Mouse (Mus musculus) erythroblast, embryonic 14.5 days (primary cell): ENCODE measurements around the gene Ak4. TPM values are rescaled to one million over a fixed set of nuclear protein-coding genes. Genes with fewer than 3 reads are reported as not detected.

ENCODE experiments used
- H3K27me3 ChIP-seq: 2 replicates; pipeline ENCODE4 v1.6.1; 2012; ENCODE audit warnings: inconsistent platforms; ENCODE audit not compliant: control insufficient read depth
- H3K36me3 ChIP-seq: 2 replicates; pipeline ENCODE4 v1.6.1; 2012; ENCODE audit warnings: mild to moderate bottlenecking, inconsistent platforms; ENCODE audit not compliant: control insufficient read depth
- H3K4me1 ChIP-seq: 2 replicates; pipeline ENCODE4 v1.6.1; 2012; ENCODE audit warnings: inconsistent platforms; ENCODE audit not compliant: control insufficient read depth
- H3K4me3 ChIP-seq: replicated peaks from 2 replicates; pipeline ENCODE3; 2012; ENCODE audit warnings: moderate library complexity, mild to moderate bottlenecking, inconsistent platforms
- H3K9me3 ChIP-seq: 2 replicates; pipeline ENCODE4 v1.6.1; 2012; ENCODE audit warnings: low read length, inconsistent platforms, mixed read lengths; ENCODE audit not compliant: control insufficient read depth
- GATA1 ChIP-seq: IDR thresholded peaks from 2 replicates; pipeline ENCODE4 v1.6.1; 2012; ENCODE audit warnings: low read length, inconsistent platforms, mixed read lengths
- TAL1 ChIP-seq: IDR thresholded peaks from 3 replicates; pipeline ENCODE4 v1.6.1; 2012; ENCODE audit warnings: low read length, inconsistent platforms, mixed read lengths
- polyA plus RNA-seq: library from polyadenylated mRNA; stranded (reverse); fragments of >175 nt; gene quantifications from 2 replicates; pipeline ENCODE4 v1.2.3, GENCODE M21; 2012

Ak4 gene
- polyA plus RNA-seq, 1 experiment, result 0.16 TPM

DNA sequence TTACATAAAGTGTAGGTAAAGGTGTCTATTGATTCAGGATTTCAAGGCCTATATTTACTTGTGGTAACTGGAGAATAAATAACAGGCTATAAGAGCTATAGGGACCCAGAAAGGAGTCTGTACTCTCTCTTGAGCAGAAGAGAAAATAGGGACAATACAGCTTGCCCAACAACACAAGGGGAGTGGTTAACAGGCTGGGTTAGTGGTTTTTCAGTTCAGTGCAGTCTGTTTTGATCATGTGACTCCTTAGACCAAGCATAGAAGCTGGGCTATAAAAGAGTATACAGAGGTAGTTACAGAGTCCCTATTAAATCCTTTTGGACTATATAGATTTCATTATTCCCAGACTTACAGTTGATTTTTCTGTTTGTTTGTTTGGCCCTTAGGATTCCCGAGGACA lies 41.0 kb downstream of the Ak4 start:
- Histone ChIP-seq H3K36me3 (no peaks in the 10 kb centered on the region), H3K9me3 (no peaks in the 10 kb centered on the region), H3K4me1 (no peaks in the 10 kb centered on the region), H3K4me3 (no peak overlapping the region), H3K27me3 (no peaks in the 10 kb centered on the region)
- TF ChIP-seq TAL1 (no peak), GATA1 (no peak)

DNA sequence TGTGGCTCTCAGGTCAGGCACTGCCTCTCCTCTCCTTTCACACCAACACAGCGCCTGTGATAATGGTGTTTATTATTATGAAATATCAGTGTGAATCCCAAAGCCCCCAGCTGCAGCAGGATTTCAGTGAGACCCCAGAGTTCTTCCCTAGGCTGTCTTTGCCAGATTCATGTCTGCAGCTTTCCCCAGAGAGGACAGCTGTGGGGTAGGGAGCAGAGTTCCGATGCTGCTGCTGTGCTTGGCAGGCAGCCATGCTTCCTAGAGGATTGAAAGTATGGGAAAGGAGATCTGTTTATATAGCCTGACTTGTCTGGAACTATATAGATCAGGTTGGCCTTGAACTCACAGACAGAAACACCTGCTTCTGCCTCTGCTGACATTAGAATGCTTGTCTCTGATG lies 43.0 kb downstream of the Ak4 start:
- Histone ChIP-seq H3K27me3 (no peaks in the 10 kb centered on the region), H3K36me3 (no peaks in the 10 kb centered on the region), H3K4me1 (no peaks in the 10 kb centered on the region), H3K4me3 (no peak overlapping the region), H3K9me3 (no peaks in the 10 kb centered on the region)
- TF ChIP-seq TAL1 (no peak), GATA1 (no peak)

- TF ChIP-seq TAL1, result no peak
- no peak for TF ChIP-seq GATA1
- Histone ChIP-seq H3K9me3 (no peaks in the 10 kb centered on the region), H3K27me3 (no peaks in the 10 kb centered on the region), H3K36me3 (no peaks in the 10 kb centered on the region), H3K4me1 (no peaks in the 10 kb centered on the region), H3K4me3 (no peak overlapping the region)
Observed at GRCm38 (mm10) chr4:101466264-101466663, 47.2 kb downstream of the Ak4 start.

DNA sequence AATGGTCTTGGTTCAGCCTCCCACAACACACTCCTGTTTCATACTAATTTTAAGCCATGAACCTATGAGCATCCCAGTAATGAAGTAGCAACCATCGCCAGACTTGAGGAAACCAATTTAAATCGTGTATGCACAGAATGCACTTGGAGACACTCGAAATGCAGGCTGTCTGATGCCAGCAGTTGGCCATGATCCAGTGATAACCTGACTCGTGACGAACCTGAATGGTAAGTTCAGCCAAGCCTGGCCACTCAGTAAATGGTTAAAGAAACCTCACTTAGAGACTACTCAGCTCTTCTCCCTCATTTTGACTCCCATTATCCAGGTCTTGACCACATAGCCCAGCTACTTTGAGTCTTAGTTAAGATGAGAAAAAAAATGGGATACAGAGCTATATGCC lies 50.2 kb downstream of the Ak4 start:
- TF ChIP-seq TAL1, result no peak
- no peak for TF ChIP-seq GATA1
- Histone ChIP-seq H3K4me3 (no peak overlapping the region), H3K4me1 (no peaks in the 10 kb centered on the region)

GRCm38 (mm10) chr4:101470543-101470942 lies 51.5 kb downstream of the Ak4 start:
- TF ChIP-seq GATA1 (no peak), TAL1 (no peak)
- Histone ChIP-seq H3K4me1 (no peaks in the 10 kb centered on the region), H3K27me3 (no peaks in the 10 kb centered on the region), H3K36me3 (no peaks in the 10 kb centered on the region), H3K9me3 (no peaks in the 10 kb centered on the region), H3K4me3 (no peak overlapping the region)

More for the DNA sequence above, 50.2 kb downstream of the Ak4 start:
- H3K27me3 ChIP-seq, result no peaks in the 10 kb centered on the region
- no peaks in the 10 kb centered on the region for H3K36me3 ChIP-seq
- H3K9me3 ChIP-seq, result no peaks in the 10 kb centered on the region

DNA sequence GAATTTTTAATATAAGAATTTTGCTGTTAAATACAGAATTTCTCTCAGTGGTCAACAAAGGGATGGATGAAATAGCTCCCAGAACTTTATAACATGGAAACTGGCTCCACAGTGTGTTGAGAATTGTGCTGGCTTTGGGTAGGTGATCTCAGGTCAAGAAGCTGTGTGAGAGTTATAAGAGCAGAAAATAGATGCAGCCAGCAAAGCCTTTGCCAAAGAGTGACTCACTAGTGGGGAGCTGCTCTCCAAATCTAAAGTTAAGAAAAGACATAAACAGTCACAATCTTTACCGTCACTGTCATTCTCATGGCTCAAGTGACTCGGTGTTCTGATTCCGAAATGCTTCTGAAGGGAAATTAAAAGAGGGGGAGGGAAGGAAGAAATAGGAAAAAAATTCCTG lies 53.7 kb downstream of the Ak4 start:
- H3K9me3 ChIP-seq, result no peaks in the 10 kb centered on the region
- no peaks in the 10 kb centered on the region for H3K4me1 ChIP-seq
- H3K36me3 ChIP-seq, result no peaks in the 10 kb centered on the region
- no peaks in the 10 kb centered on the region for H3K27me3 ChIP-seq
- H3K4me3 ChIP-seq, result no peak overlapping the region
- no peak for TF ChIP-seq GATA1
- no peak for TF ChIP-seq TAL1

- TF ChIP-seq TAL1 (no peak), GATA1 (no peak)
- no peak overlapping the region for H3K4me3 ChIP-seq
- no peaks in the 10 kb centered on the region for H3K4me1 ChIP-seq
- peaks cover 5% of the 10 kb centered on the region for H3K27me3 ChIP-seq
- no peaks in the 10 kb centered on the region for H3K9me3 ChIP-seq
- no peaks in the 10 kb centered on the region for H3K36me3 ChIP-seq
Observed at GRCm38 (mm10) chr4:101490320-101490917, 71.3 kb downstream of the Ak4 start.

- peaks cover 18% of the 10 kb centered on the region for H3K27me3 ChIP-seq
- H3K9me3 ChIP-seq, result no peaks in the 10 kb centered on the region
- H3K36me3 ChIP-seq, result no peaks in the 10 kb centered on the region
- TF ChIP-seq TAL1 (no peak), GATA1 (no peak)
- H3K4me1 ChIP-seq, result no peaks in the 10 kb centered on the region
- no peak overlapping the region for H3K4me3 ChIP-seq
Observed at GRCm38 (mm10) chr4:101491704-101492103, 72.6 kb downstream of the Ak4 start.

DNA sequence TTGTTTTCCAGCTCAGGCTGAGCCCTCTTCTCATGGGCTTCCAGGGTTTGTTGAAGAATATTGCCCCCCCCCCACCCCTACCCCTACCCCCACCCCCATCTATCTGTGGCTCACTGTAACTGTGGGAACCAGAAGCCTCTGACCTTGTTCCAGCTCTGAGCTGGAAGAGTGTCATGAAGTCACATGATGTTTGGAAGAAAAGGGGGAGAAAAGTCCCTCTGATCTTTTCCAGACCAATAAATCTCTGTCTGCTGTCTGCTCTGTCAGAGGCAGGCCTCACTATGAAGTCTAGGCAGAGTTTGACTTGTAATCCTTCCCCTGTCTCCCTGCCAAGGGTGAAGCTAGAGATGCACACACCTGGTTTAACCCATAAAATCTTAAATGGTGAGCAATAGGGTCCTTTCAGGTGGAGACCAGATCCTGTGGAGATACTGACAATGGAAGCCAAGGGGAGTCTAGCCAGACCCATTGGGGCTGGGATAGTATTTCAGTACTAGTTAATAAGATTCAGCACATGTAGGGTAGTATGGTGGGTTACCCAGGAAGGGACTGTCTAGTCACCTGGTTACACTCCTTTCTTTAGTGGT lies 74.6 kb downstream of the Ak4 start:
- Histone ChIP-seq H3K4me1 (no peaks in the 10 kb centered on the region), H3K27me3 (peaks cover 37% of the 10 kb centered on the region), H3K36me3 (no peaks in the 10 kb centered on the region)

GRCm38 (mm10) chr4:101496188-101496533 lies 77.1 kb downstream of the Ak4 start:
- Histone ChIP-seq H3K4me3 (no peak overlapping the region), H3K36me3 (no peaks in the 10 kb centered on the region)
- no peak for TF ChIP-seq GATA1
- TF ChIP-seq TAL1, result no peak

More for the DNA sequence above, 74.6 kb downstream of the Ak4 start:
- no peak overlapping the region for H3K4me3 ChIP-seq
- no peaks in the 10 kb centered on the region for H3K9me3 ChIP-seq
- TF ChIP-seq TAL1 (no peak), GATA1 (no peak)

More at GRCm38 (mm10) chr4:101496188-101496533, 77.1 kb downstream of the Ak4 start:
- Histone ChIP-seq H3K9me3 (no peaks in the 10 kb centered on the region), H3K27me3 (peaks cover 42% of the 10 kb centered on the region), H3K4me1 (no peaks in the 10 kb centered on the region)
